8 mouse cellular contexts compared by ENCODE assay signal in the genomic region with DNA sequence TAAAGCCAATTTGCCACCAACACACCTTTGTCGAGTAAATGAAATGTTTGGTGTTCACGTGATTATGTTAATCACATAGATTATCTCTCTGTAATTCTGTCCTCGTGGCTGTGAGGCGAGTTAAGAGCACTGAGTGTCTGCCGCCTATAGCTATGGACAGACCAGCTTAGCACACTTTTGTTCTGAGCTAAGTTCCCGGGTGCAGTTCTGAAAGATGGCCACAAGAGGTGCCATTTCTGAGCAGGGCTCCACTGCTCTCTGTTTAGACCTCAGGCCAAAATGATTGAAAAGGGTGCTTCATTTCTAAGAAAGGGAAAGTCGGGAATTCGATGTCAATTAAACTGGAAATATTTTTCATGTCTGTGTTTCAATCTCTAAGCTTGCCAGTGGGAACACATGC.
A peak's percentile ranks its signal among the peaks of the same experiment; 100 is the strongest.
DNase-seq lines count a peak whose midpoint lies in the region; ATAC-seq lines count a peak whose summit lies in the region.

No protein-coding gene starts in this region.

- intact Hi-C loops in heart, postnatal 10 days (cut with DNase I): loop anchor here (5.0 to 10.0 kb wide), 2 partner anchors 293 to 1830 kb away; no protein-coding TSS in a partner anchor

- H3K4me3 ChIP-seq in heart, embryonic 10.5 days: no peak overlapping the region
- no peak overlapping the region for H3K4me3 ChIP-seq in limb, embryonic 10.5 days
- H3K4me3 ChIP-seq in heart, embryonic 12.5 days: no peak overlapping the region

- H3K27me3 ChIP-seq in heart, embryonic 10.5 days (ENCODE audit: insufficient read depth, poor library complexity, severe bottlenecking): no peaks in the 10 kb centered on the region
- no peaks in the 10 kb centered on the region for H3K27me3 ChIP-seq in limb, embryonic 10.5 days (ENCODE audit: low read depth, poor library complexity, severe bottlenecking)
- H3K27me3 ChIP-seq in heart, embryonic 12.5 days (replicated peaks): no peaks in the 10 kb centered on the region

- H3K36me3 ChIP-seq in heart, embryonic 10.5 days: no peaks in the 10 kb centered on the region
- no peaks in the 10 kb centered on the region for H3K36me3 ChIP-seq in limb, embryonic 10.5 days
- no peaks in the 10 kb centered on the region for H3K36me3 ChIP-seq in heart, embryonic 12.5 days

- H3K9ac ChIP-seq in heart, embryonic 12.5 days: no peak overlapping the region

- H3K4me2 ChIP-seq in heart, embryonic 12.5 days: no peak overlapping the region

- 21% methylated on average over 8 of the region's 8 CpGs for WGBS in heart, embryonic 10.5 days
- 27% methylated on average over 8 of the region's 8 CpGs for WGBS in limb, embryonic 10.5 days
- 18% methylated on average over 8 of the region's 8 CpGs for WGBS in heart, embryonic 12.5 days

- no peak overlapping the region for H3K27ac ChIP-seq in heart, embryonic 10.5 days
- no peak overlapping the region for H3K27ac ChIP-seq in limb, embryonic 10.5 days
- no peak overlapping the region for H3K27ac ChIP-seq in heart, embryonic 12.5 days (ENCODE audit: poor library complexity, severe bottlenecking)

- no peaks in the 10 kb centered on the region for H3K4me1 ChIP-seq in heart, embryonic 10.5 days
- no peaks in the 10 kb centered on the region for H3K4me1 ChIP-seq in limb, embryonic 10.5 days
- no peaks in the 10 kb centered on the region for H3K4me1 ChIP-seq in heart, embryonic 12.5 days (replicated peaks)

- H3K9me3 ChIP-seq in heart, embryonic 10.5 days: no peaks in the 10 kb centered on the region
- H3K9me3 ChIP-seq in limb, embryonic 10.5 days (replicated peaks): no peaks in the 10 kb centered on the region
- no peaks in the 10 kb centered on the region for H3K9me3 ChIP-seq in heart, embryonic 12.5 days (replicated peaks)

- ATAC-seq in heart, embryonic 12.5 days (ENCODE audit: insufficient number of reproducible peaks, low FRiP score): no peak

- DNase-seq in heart, postnatal 10 days: peak; percentile 12 to 33
- DNase-seq in heart, embryonic 10.5 days (ENCODE audit: low spot score): no peak
- DNase-seq in ovary, postnatal 14 days (ENCODE audit: low spot score): peak; percentile 5
- no peak for DNase-seq in ovary, adult 18-20 months (ENCODE audit: low spot score)
- peak; percentile 36 to 47 for DNase-seq in cerebellum, postnatal 4 days (ENCODE audit: low spot score in 2 of 2)
- peak; percentile 37 for DNase-seq in limb, embryonic 10.5 days (ENCODE audit: low spot score)
- DNase-seq in spleen, adult 12 weeks (ENCODE audit: low spot score): no peak

Comparison
In these comparisons a context has a peak if more than half of its experiments do, and no peak if none do; other contexts are left out.
1. DNase-seq: peak in heart, postnatal 10 days (2 of 2), ovary, postnatal 14 days (single experiment), cerebellum, postnatal 4 days (2 of 2) and limb, embryonic 10.5 days (single experiment); none in heart, embryonic 10.5 days (single experiment), ovary, adult 18-20 months (single experiment) and spleen, adult 12 weeks (single experiment).